Mouse (Mus musculus) MEL (cell line): Measurements from ENCODE around the gene Mboat2.

Experiments
- CTCF ChIP-seq, 3 experiments: IDR thresholded peaks in 2 of 3; conservative IDR thresholded peaks in 1 of 3; 2 replicates each; pipeline ENCODE4 v1.5.1; 2011 to 2012; ENCODE audit warnings: low read length in 3 of 3, low read depth in 2 of 3, mild to moderate bottlenecking in 2 of 3, improper control_type of control experiment in 1 of 3, inconsistent platforms in 1 of 3, mixed read lengths in 1 of 3, moderate library complexity in 1 of 3; ENCODE audit not compliant: control insufficient read depth in 1 of 3, insufficient read depth in 1 of 3, poor library complexity in 1 of 3, severe bottlenecking in 1 of 3
- ELF1 ChIP-seq: IDR thresholded peaks from 2 replicates; pipeline ENCODE4 v1.6.1; 2014; ENCODE audit warnings: low read depth, mild to moderate bottlenecking, inconsistent platforms, low read length, improper control_type of control experiment, moderate library complexity
- EP300 ChIP-seq, 2 experiments: IDR thresholded peaks; 2 replicates each; pipeline ENCODE4 v1.6.1; 2011; ENCODE audit warnings: improper control_type of control experiment in 2 of 2, low read length in 2 of 2, low read depth in 1 of 2, mild to moderate bottlenecking in 1 of 2
- MXI1 ChIP-seq: IDR thresholded peaks from 2 replicates; pipeline ENCODE4 v1.6.1; 2011; ENCODE audit warnings: mild to moderate bottlenecking, low read depth, low read length, improper control_type of control experiment
- POLR2A ChIP-seq, 2 experiments: IDR thresholded peaks; 2 replicates each; pipeline ENCODE4 v1.6.1; 2011 to 2012; ENCODE audit warnings: low read length in 2 of 2, mild to moderate bottlenecking in 2 of 2, control low read depth in 1 of 2, improper control_type of control experiment in 1 of 2, low read depth in 1 of 2, moderate library complexity in 1 of 2; ENCODE audit not compliant: control insufficient read depth in 1 of 2, insufficient read depth in 1 of 2, poor library complexity in 1 of 2
- RAD21 ChIP-seq: IDR thresholded peaks from 2 replicates; pipeline ENCODE4 v1.6.1; 2011; ENCODE audit warnings: mild to moderate bottlenecking, low read depth, low read length, improper control_type of control experiment
- RCOR1 ChIP-seq: IDR thresholded peaks from 2 replicates; pipeline ENCODE4 v1.6.1; 2012; ENCODE audit warnings: low read depth, mild to moderate bottlenecking, inconsistent platforms, low read length, improper control_type of control experiment
- SIN3A ChIP-seq: IDR thresholded peaks from 2 replicates; pipeline ENCODE4 v1.6.1; 2012; ENCODE audit warnings: low read length, improper control_type of control experiment, inconsistent platforms
- USF1 ChIP-seq: IDR thresholded peaks from 2 replicates; pipeline ENCODE4 v1.6.1; 2014; ENCODE audit warnings: low read depth, mild to moderate bottlenecking, inconsistent platforms, low read length, improper control_type of control experiment, moderate library complexity
- ZC3H11A ChIP-seq: IDR thresholded peaks from 2 replicates; pipeline ENCODE4 v1.6.1; 2012; ENCODE audit warnings: low read depth, mild to moderate bottlenecking, inconsistent platforms, low read length, improper control_type of control experiment
- ZNF384 ChIP-seq: IDR thresholded peaks from 2 replicates; pipeline ENCODE4 v1.6.1; 2012; ENCODE audit warnings: low read depth, mild to moderate bottlenecking, inconsistent platforms, low read length, improper control_type of control experiment

DNA sequence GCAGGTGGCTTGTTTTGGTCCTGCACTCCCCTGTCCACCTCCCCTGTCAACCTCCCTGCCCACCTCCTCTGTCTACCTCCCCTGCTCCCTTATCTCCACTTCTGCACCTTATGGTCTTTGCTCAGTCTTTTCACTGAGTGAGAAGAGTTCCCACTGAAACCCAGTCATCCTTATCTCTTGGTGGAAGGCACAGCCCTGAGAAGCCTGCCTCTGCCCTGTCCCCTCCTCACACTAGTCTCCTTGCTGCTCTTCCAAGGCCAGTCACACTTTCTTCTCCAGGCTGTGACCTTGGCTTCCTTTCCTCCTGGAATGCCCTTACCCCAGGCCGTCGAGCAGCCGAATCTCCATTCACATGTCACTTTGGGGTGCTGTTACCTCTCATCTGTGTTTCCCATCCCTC is 100.1 kb downstream of the Mboat2 start:
- no peak for TF ChIP-seq CTCF (IDR thresholded peaks at IDR 0.05 in 2 of 3, conservative IDR thresholded peaks at IDR 0.05 in 1 of 3; ENCODE audit: control insufficient read depth in 1 of 3, insufficient read depth in 1 of 3, low read depth in 2 of 3, low read length in 3 of 3, poor library complexity in 1 of 3, severe bottlenecking in 1 of 3)
- TF ChIP-seq ZC3H11A, result no peak
- peak; percentile 43 to 60; a peak in 3 of 4 replicates for TF ChIP-seq EP300 (IDR thresholded peaks at IDR 0.05; ENCODE audit: low read depth in 1 of 2, low read length in 2 of 2)
- TF ChIP-seq POLR2A (IDR thresholded peaks at IDR 0.05; ENCODE audit: control insufficient read depth in 1 of 2, insufficient read depth in 1 of 2, low read depth in 1 of 2, low read length in 2 of 2, poor library complexity in 1 of 2), result no peak
- TF ChIP-seq RCOR1, result no peak; the same call in 1 of the 2 replicates
- TF ChIP-seq ELF1, result no peak
- TF ChIP-seq USF1, result no peak
- TF ChIP-seq SIN3A, result no peak
- no peak for TF ChIP-seq MXI1
- no peak for TF ChIP-seq ZNF384
- no peak for TF ChIP-seq RAD21
